Mouse (Mus musculus) frontal cortex, postnatal 10 days (tissue): ENCODE measurements at regions not wholly inside any gene's neighbourhood (a gene's known extent, or its start where the extent isn't known, plus 50 kb on each side); places are given as distances from the start of the nearest gene placed in this dataset.

Source experiments
- DNase-seq, 2 experiments: peaks; one replicate each; pipeline ENCODE4 v3.0.0; 2022; ENCODE audit warnings: low spot score in 2 of 2, mixed read lengths in 1 of 2

DNA sequence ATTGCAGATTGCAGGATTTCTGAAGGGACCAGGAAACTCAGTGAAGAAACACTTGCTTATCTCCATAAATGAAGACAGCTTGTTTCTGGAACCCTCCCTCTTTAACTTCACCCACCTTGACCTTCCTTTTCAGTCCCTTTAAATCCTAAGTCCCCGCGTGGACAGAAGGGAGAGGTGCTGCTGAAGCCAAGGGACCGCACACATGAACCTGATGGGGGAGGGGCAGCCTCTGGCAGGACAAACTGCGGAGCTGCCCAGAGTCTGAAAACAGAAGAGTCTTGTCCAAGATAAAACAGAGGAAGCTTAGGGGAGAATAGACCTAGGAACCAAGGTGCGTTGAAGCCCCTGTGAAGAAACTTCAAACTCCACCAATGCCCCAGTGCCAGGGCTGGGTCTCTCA, 368.9 kb upstream of the Tbx3 start:
- no peak for DNase-seq

DNA sequence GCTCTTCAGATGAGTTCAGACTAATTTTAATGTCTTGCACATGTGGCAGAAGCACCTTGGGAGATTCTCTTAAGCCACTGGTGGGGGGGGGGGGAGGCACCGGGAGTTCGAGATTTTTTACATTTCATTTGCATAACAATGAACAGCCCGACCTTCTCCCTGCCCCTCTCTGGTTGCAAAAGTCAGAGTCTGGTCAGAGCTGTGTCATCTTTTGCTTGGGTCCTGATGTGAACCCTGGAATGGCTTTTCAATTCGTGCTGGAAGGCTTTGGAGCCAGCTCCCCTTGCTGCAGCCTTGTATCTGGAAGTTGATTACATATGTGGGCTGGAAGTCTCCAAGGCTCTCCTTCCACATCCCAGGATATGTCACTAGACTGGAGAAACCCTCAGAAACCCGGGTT, 365.7 kb upstream of the Tbx3 start:
- no peak for DNase-seq

DNA sequence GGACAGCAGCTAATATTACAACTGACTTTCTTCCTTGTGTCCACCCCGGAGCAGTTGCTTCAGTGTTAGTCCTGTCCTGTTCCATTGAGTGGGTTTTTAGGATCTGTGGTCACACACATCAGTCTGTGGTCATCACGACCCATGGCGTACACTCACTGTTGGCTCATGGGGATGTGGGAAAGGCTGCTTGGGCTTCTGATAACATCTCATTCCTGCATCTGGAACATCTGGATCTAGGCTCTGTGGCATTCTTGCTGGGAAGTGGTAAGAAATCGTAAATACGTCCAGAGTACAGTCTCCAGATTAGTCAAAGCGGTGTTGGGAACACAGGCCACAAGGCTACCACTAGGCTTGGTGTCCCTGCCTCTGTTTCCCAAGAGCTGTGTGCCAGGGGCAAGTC, 362.7 kb upstream of the Tbx3 start:
- no peak for DNase-seq

DNA sequence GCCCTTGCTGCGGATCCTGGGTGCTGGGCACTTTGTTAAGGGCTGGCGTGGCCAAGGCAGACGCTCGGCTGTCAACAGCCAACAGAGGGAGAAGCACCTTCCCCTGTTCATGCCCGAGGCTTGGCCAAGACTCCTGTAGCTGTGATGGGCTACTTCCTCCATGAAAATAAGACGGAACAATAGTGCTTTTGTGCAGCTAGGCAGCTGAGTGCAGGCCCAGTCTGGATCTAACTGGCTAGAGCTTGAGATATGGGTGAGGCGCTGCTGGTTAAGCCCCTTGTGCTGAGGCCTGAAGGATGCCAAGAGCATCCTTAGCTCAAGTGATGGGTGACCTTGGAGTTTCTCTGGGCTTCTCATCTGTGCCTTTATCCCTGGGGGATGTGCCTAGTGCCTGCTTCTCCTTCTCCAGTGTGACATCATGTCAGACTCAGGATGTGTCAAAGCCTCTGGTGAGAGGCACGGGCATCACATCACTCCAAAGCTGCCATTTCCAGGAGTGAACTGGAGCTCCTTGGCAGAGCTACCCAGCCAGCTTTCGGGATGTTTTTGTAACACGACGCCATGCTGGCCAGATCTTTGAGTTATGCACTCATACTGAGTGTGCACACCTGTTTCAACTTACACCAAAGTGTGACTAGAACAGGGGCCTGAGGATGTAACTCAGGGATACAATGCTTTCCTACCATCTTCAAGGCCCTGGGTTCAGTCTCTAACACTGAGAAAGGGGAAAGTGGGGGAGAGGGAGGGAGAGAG, 360.1 kb upstream of the Tbx3 start:
- DNase-seq = no peak

DNA sequence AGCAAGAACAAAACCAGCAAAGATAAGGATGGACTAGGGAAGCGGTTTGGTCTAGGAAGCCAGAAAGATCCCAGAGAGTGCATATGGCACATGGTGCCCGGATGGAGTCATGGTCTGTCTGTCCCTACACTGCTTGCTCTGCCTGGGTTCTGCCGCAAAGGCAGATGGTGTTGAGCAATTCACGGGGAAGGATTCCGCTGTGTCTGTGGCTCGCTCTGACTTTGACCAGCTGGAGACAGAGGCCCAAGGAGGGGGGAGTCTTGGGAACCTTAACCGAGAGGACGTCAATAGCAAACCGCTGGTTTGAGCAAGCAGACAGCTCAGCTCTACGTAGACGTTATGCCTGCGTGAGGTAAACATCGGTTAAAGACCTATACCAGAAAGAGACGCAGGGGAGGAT, 357.7 kb upstream of the Tbx3 start:
- no peak for DNase-seq

DNA sequence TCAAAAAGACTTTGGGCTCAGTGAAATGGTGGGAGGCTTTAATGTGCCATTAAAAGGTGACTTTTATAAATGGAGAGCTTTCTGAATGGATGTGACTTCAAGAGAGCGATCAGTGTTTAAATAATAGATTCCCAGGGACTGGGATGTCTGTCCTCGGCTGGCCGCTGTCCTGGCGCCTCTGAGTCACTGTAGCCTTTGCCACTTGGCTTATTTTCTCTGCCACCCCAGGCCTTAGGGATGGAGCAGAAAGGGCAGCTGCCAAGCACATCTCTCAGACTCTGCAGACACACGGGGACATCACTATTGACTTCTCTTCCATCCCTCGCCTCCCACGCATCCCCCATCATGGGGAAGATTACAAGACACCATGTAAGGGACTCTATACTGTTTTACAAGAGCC, 355.3 kb upstream of the Tbx3 start:
- no peak for DNase-seq

DNA sequence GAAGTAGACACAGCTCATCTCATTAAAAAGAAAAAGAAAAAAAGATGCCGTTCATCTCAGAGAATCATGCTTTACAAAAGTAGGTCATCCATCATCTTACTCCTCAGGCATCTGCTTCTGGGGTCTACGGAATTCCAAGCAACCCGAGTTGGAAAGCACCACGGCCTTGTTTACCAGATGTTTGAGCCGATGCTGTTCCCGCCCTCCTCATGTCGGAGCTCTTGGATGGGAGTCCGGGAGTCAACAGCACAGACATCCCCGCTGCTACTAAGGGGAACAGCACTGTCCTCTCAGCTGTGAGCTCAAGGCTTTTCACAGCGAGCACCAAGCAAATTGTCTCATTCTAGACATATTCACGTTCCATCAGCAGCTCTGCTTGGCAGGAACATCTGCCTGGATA, 352.9 kb upstream of the Tbx3 start:
- no peak for DNase-seq

DNA sequence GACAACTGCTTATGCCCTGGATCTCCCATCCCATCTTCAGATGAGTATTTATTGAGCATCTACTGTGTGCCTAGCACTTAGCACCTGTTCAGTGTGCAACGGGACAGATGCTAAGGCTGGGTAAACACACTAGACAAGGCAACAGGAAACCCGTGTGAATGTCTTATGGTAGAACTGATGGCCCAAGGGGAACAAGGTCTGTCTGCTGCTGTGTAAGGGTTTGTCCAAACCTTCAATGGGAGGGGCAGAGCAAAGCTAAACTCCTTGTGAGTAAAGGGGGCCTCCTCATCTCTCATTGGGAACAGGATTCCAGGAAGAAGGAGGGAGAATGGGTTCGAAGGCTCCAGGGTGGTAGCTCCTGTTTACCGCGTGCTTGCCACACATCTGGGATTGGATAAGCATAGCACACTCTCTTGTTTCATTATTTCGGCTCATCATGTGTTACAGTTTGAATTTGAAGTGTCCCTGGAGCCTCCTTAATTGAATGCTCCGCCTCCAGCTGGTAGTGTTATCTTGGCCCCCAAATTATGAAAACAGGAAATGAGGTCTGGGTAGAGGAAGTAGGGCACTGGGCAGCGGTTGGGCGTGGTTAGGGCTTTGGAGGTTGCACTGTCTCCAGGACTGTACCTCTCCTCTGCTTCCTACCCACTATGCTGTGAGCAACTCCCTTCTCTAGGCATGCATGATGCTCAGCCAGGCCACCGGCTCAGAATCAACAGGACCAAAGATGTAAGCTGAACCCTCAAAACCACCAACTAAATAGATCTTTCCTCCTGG, 348.9 kb upstream of the Tbx3 start:
- no peak for DNase-seq

DNA sequence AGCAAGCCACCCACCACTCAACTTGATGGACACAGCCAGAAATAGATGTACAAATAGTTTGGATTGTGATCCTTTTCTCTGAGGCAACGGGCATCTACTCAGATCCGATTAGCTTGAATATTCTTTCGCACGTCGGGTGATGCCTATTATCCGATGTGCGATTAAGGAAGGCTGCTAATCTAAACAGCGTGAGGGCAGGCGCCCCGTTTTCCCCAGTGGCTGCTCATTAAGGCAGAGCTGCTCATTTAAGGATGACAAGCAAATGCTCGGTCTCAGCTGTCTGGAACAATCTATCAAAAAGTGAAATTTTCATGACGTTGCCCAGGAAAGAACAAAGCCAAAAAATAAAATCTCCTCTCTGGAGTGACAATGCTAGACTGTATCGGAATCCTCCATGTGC, 348.1 kb upstream of the Tbx3 start:
- no peak for DNase-seq

DNA sequence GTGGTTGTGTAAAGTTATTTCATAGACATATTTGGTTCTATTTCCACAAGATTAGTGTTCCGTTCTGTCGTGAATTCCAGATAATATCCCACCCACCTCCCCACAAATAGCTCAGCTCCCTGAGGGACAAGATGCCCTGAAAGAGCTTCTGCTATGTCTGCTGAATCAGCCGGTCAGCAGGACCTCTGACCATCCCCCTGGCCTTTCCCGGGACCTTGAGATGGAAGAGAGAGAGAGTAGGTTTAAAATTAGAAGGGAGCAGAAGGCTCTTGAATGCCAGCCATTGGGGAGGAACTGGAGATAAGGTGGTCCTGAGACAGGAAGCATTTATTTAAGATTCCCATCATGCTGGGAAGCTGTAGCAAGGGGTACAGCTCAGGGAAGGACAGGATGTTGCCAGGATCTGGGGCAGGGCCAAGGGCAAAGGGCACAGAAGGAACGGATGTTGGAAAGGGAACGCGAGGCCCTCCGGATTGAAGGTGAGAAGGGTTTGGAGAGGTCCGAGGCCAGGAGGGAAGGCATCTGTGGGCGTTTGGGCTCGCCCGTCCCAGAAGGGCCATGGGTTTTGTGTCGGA, 344.7 kb upstream of the Tbx3 start:
- DNase-seq = no peak

DNA sequence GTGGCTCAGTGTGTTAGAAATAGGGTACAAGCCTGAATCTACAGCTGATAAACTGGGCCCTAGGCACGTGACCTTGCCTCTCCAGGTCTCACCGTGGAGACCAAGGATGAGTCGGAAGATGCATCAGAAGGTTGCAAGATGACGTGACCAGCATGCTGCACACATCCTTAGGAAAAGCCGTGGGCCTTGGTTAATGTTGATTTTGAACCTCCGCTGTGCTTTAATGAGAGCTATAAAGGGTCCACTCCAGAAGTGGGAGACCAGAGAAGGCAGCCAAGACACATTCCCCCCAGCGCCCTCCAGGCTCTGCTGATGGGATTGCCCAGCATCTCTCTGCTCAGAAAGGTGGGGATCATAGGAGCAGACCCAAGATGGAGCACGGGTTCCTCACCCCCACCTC, 343.6 kb upstream of the Tbx3 start:
- DNase-seq = no peak

DNA sequence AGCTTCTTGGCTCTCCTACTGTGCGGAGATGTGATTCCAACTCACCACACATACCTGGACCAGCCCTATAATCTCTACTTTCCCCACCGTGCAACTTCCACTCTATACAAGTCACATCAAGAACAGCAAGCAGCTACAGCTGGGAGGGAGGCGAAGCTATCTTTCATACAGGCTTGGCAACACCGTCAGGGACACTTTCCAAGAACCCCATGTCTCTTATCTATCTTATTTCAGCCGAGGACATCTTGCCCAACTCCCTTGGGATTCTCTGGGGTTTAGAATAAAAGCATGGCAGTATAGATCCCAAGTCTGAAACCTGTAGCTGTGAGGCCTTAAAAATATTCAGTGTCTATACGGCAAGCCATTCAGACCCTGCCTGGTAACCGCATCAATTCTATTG, 341.5 kb upstream of the Tbx3 start:
- DNase-seq = no peak

DNA sequence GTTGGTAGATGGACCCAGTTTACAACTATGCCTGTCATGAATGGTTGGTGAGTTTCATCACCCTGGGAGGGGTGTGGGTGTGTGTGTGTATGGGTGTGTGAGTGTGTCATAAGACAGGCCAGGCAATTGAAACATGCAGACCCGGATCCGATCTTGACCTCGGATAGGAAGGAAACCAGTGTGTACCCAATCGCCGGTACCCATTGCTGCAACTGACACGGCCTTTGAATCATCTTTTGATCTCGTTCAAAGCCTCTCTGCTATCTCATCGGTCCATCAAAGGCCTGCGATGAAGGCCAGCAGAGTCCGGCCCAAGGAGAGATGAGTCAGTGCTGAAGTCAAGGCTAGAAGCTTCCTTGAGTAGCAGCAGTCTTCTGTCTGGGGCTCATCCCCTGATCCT, 341.1 kb upstream of the Tbx3 start:
- no peak for DNase-seq

DNA sequence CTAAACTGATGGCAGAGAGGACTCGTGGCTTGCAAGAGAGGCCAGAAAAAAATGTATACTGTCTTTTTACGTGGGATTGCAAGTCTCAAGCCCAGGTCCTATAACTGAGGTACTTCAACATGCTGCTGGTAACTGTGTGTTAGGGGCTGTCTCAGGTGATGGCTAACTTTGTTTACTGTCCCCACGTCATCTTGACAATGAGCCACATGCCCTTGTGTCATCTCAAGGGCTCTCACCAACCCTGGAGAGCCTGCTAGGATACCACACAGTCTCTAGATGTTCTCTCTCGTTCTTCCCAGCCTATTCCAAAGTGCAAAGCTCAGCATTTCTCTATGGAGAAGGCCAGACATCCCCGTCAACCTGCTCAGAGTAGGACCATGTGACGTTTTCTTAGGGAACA, 340.6 kb upstream of the Tbx3 start:
- no peak for DNase-seq

DNA sequence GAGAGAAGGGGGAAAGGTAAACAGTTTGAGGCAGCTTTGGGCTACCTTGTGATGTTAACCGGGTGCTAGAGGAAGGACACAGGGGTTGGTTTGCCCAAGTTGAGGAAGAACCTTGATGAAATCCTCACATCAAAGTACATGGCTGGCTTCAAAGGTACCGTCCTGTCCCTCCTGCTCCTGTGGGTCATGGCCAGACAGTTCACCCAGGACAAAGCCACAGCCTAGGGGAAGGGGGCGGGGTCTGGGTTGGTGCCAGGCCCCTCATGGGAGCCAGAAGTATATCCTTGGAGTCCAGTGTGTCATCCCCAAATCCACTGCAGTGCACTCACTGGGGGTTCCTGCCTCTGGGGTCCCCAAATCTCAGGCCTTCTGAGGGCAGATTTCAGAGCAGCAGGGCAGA, 339.0 kb upstream of the Tbx3 start:
- DNase-seq = no peak

DNA sequence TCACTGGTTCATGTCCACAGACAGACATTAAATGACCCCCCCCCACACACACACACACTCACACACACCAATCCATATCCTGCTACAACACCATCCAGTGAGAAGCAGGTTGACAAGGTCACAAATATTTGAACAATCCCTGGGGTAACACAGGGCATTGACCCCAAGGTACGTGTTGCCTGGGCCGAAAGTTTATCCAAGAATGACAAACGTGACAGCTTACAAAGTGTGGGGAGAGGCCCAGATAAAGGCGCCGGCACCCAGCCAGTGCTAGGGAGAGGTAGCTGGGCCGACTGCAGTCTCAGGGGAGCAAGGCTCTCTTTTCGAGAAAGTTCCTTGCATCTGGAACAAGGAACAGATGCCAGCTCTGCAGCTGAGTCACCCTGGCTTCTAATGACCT, 337.8 kb upstream of the Tbx3 start:
- DNase-seq = no peak

DNA sequence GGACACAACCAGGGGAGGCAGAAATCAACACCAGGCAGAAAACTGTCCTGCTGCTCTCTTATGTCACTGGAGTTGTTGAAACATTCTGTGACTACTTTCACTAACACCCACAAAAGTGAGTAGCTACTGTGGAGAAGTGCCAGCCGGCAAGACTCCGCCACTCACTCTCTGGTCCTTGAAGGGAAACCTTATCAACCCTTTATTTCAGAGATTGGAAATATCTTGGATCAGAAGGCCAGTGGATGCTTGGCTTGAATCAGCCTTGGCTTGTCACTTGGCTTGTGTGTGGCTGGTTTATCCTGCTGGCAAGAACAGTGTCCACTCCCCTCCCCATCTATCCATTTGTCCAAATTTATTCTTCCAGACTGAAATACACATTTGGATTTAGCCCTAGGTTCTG, 335.3 kb upstream of the Tbx3 start:
- DNase-seq = no peak

DNA sequence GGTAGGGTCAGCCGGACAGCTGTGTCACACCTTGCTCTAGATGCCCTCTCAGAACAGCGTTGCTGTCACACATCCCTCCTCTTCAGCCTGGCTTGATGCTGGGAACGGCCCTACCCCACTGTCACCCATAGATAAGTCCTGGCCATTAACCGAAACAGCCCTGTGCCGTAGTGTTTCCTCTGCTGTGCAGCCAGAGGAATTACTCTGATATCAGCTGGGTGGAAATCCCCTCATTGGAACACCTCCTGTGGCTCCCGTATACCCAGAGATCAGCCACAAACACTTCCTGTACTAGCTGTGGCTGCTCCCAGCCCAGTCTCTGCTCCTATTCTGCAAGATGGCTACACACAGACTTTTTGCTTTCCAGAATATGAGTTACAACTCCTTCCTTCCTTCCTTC, 334.5 kb upstream of the Tbx3 start:
- no peak for DNase-seq

DNA sequence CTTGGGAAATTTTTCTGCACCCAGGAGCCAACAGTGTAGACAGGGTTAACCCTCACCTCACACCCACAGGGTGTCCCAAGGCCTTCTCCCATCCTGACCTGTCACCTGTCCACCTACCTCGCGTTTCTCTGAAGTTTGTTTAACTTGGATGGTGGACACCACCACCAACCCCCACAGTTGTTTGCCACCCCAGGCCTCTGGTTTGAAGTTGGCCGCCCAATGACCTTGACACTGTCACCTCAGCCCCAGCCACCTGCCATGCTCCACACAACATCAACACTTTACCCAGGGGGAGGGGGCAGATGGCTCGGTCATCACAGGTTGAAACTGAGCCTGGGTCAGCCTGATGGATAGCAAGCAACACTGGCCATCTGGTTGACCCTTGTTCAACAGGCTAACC, 332.7 kb upstream of the Tbx3 start:
- DNase-seq = no peak

DNA sequence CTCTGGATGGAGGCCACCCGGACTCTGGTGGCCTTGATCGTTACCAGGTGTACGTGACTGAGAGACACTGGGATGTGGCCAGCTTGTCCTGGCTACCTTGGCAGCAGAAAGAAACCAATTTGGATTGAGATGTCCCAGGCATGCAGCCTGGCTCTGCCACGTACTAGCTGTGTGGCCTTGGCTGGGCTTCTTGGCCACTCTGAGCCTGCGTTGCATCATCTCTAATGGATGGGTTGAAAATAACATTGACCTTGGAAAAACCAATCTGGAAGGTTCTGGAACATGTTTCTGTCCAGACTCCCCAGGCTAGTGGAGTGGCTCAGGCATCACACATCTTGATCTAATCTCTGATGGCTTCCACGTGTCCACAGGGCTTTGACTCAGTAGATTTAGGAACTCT, 331.8 kb upstream of the Tbx3 start:
- no peak for DNase-seq

DNA sequence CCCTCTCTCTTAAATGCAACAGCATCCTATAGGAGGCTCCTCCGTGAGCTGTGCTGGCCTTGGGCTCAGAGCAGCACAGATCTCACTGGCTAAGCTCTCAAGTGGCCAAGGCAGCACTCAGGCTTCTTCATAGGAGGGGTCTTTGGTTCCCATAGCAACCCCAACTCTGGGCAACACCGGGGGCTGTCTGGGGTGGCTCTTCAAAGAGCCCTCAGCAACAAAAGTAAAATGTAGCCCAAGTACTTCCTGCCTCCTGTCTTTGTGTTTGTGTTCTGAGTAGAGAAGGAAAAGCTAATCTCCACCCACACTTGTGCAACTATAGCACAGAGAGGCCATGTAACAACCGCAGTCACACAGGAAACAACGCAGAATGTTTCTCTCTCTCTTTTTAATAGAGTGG, 322.2 kb upstream of the Tbx3 start:
- no peak for DNase-seq

DNA sequence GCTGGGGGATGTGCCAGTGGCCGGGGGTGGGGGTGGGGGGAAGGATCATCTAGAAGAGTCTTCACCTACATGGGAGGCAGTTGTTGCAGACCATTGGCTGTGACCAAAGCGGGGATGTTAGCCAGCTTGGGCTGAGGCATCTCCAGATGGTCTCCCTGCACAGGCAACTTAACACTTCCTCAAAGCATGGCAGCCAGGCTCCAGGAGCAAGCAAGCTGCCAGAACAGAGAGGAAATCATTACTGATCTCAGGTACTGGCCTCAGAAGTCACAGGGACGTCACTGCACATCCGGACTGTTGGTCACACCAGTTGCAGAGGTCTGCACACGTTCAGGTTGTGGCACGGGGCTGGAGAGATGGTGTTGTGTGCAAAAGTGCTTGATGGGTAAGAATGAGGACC, 321.1 kb upstream of the Tbx3 start:
- DNase-seq = no peak

DNA sequence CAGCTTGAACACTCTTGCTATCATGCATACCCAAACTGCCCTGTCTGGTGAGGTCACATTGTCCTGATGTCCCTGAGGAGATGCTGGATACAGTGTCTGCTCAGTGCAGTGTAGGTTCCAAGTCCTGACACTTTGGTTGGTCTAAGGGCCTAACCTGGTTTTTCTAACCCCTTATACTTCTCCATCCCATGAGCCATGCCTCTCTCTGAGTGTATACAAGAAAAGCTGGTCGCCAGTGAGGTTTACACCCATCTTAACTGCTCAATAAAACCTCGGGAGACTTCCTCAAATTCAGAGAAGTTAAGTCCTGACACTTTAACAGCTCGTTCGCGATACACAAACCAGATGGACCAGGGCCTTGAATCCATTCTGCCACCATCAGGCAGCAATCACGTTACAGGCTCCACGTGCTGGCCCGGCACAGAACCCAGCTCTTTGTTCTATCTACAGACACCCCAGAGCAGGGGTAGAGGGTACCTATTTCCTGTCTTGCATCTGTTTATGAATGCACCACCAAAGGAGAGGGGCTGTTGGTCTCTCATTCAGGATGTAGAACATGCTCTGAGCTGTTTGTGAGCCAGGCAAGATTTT, 320.0 kb upstream of the Tbx3 start:
- no peak for DNase-seq
